Mouse (Mus musculus): ENCODE measurements around the gene Nr0b2. TPM values are rescaled to one million over a fixed set of nuclear protein-coding genes. Genes with fewer than 3 reads are reported as not detected.
A peak's percentile ranks its signal among the peaks of the same experiment; 100 is the strongest.

Gene Nr0b2
- polyA plus RNA-seq, 1 experiment from 2014 or later: not detected

DNA sequence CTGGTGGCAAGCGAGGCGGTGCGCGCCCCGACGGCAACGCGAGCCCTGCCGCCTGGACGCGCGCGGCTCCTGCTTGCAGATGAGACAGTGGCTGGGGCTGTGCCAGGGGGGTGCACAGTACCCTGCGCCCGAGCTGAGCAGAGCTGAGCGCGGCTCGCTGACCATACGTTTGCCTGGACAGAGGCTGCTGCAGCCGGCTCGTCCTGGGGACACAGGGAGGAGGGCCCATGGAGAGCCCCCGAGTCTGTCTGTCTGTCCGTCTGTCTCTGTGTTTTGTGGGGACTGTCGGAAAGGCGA lies 33.9 kb upstream of the Nr0b2 start:
- Histone ChIP-seq H3K4me2 (ENCODE audit: low read depth, low read length) (peak overlapping the region; percentile 26; the same call in 1 of the 2 replicates), H3K27me3 (ENCODE audit: control insufficient read depth, insufficient read depth, low read length) (peaks cover 36% of the 10 kb centered on the region), H3K36me3 (ENCODE audit: control insufficient read depth, insufficient read depth, low read length) (no peaks in the 10 kb centered on the region), H3K9me3 (ENCODE audit: control insufficient read depth, low read length) (no peaks in the 10 kb centered on the region), H3K9ac (replicated peaks; ENCODE audit: low read depth, low read length) (no peak overlapping the region), H3K4me3 (ENCODE audit: low read depth, low read length) (peak overlapping the region; percentile 21; the same call in 1 of the 2 replicates), H3K27ac (ENCODE audit: low read depth, low read length) (no peak overlapping the region), H3K4me1 (ENCODE audit: control insufficient read depth, insufficient read depth, low read length) (no peaks in the 10 kb centered on the region)
- WGBS: 5% methylated on average over 25 of the region's 25 CpGs
- no peak for ATAC-seq (ENCODE audit: low read depth)

DNA sequence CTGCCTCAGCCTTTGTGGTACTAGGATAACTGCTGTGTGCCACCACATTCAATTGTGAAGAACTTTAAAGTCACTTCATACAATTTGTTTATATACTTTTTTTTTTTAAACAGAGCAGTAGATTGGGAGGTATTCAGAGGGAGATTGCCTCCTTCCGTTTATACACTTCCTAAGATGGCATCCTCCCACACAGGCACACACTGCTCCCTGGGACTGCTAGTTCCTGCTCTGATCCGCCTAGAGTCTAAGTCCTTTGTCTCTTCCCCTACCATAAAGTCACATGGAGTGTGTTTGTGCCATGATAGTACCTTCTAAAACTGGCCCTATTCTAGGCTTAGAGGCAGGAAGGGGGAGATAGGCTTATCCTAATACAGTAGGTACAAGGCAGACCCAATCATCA lies 31.7 kb upstream of the Nr0b2 start:
- Histone ChIP-seq H3K9me3 (ENCODE audit: control insufficient read depth, low read length) (no peaks in the 10 kb centered on the region), H3K27ac (ENCODE audit: low read depth, low read length) (no peak overlapping the region), H3K4me3 (ENCODE audit: low read depth, low read length) (no peak overlapping the region), H3K9ac (replicated peaks; ENCODE audit: low read depth, low read length) (no peak overlapping the region), H3K27me3 (ENCODE audit: control insufficient read depth, insufficient read depth, low read length) (peaks cover 36% of the 10 kb centered on the region), H3K4me1 (ENCODE audit: control insufficient read depth, insufficient read depth, low read length) (no peaks in the 10 kb centered on the region), H3K4me2 (ENCODE audit: low read depth, low read length) (no peak overlapping the region), H3K36me3 (ENCODE audit: control insufficient read depth, insufficient read depth, low read length) (no peaks in the 10 kb centered on the region)
- no peak for ATAC-seq (ENCODE audit: low read depth)
- WGBS: 68% methylated on average over 2 of the region's 2 CpGs

DNA sequence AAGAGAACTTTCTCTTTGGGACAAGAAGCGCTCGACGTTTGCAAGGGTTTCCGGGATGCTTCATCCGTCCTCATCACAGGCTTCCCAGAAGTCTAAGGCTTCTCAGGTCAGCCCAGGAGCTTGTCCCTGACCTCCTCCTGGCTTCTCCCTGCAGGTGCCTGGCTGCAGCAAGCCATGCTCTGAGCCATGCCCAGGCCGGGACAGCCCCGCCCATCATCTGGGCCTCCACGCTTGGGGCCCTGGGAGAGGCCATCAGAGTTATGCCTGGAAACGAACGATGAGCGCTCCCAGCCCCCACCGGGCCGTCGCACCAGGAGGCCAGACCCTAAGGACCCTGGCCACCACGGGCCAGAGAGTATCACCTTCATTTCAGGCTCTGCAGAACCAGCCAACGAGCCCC lies 25.4 kb upstream of the Nr0b2 start:
- Histone ChIP-seq H3K4me1 (ENCODE audit: control insufficient read depth, insufficient read depth, low read length) (no peaks in the 10 kb centered on the region), H3K27ac (ENCODE audit: low read depth, low read length) (no peak overlapping the region), H3K27me3 (ENCODE audit: control insufficient read depth, insufficient read depth, low read length) (no peaks in the 10 kb centered on the region), H3K4me3 (ENCODE audit: low read depth, low read length) (no peak overlapping the region), H3K9me3 (ENCODE audit: control insufficient read depth, low read length) (no peaks in the 10 kb centered on the region), H3K9ac (replicated peaks; ENCODE audit: low read depth, low read length) (no peak overlapping the region), H3K4me2 (ENCODE audit: low read depth, low read length) (no peak overlapping the region), H3K36me3 (ENCODE audit: control insufficient read depth, insufficient read depth, low read length) (peaks cover 19% of the 10 kb centered on the region)
- ATAC-seq (ENCODE audit: low read depth): no peak
- 75% methylated on average over 16 of the region's 16 CpGs for WGBS

DNA sequence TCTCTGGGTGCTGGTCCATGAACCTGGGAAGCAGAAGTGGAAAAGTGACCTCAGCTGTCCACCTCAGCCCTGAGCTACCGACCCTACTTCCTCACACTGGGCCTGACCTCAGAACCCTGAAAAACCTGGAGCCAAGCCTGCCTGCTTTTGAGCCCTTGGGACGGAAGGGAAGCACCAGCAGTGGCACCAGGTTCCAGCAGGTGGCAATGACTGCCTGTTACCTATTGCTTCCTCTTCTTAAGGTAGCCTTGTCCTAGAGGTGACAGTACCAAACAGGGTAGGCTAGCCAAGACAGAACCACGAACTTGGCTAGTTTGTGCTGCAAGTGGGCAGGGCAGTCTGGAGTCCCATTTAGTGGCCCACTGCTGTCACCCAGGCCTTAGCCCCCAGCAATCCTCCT lies 20.4 kb upstream of the Nr0b2 start:
- Histone ChIP-seq H3K27ac (ENCODE audit: low read depth, low read length) (no peak overlapping the region), H3K36me3 (ENCODE audit: control insufficient read depth, insufficient read depth, low read length) (peaks cover 46% of the 10 kb centered on the region), H3K4me1 (ENCODE audit: control insufficient read depth, insufficient read depth, low read length) (no peaks in the 10 kb centered on the region), H3K4me2 (ENCODE audit: low read depth, low read length) (no peak overlapping the region), H3K9ac (replicated peaks; ENCODE audit: low read depth, low read length) (no peak overlapping the region), H3K4me3 (ENCODE audit: low read depth, low read length) (no peak overlapping the region), H3K27me3 (ENCODE audit: control insufficient read depth, insufficient read depth, low read length) (no peaks in the 10 kb centered on the region), H3K9me3 (ENCODE audit: control insufficient read depth, low read length) (no peaks in the 10 kb centered on the region)
- WGBS: 96% methylated on average over 3 of the region's 3 CpGs
- no peak for ATAC-seq (ENCODE audit: low read depth)

- Histone ChIP-seq H3K27me3 (ENCODE audit: control insufficient read depth, insufficient read depth, low read length) (no peaks in the 10 kb centered on the region), H3K4me3 (ENCODE audit: low read depth, low read length) (no peak overlapping the region), H3K36me3 (ENCODE audit: control insufficient read depth, insufficient read depth, low read length) (peaks cover 59% of the 10 kb centered on the region), H3K4me1 (ENCODE audit: control insufficient read depth, insufficient read depth, low read length) (no peaks in the 10 kb centered on the region), H3K4me2 (ENCODE audit: low read depth, low read length) (no peak overlapping the region), H3K27ac (ENCODE audit: low read depth, low read length) (no peak overlapping the region), H3K9ac (replicated peaks; ENCODE audit: low read depth, low read length) (no peak overlapping the region), H3K9me3 (ENCODE audit: control insufficient read depth, low read length) (no peaks in the 10 kb centered on the region)
- ATAC-seq (ENCODE audit: low read depth): no peak
- WGBS: 85% methylated on average over 3 of the region's 3 CpGs
Observed at GRCm38 (mm10) chr4:133536081-133536480, 17.1 kb upstream of the Nr0b2 start.

DNA sequence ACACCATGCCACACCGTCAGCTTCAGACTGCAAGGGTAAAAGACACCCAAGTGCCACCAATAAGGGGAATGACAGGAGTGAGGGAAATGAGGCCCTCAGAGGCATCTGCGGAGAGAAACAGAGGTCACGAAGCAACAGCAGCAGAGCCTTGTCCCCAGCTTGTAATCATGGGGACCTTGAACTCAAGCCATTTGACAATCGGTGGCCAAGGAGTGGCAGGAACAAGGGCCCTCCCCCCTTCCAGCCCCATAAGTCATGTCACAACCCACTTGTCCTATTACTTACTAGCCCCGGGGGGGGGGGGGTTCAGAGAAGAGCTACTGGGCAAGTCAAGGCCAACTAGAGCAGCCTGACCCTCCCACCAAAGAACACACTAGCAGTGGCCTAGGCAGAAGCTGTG lies 16.5 kb upstream of the Nr0b2 start:
- Histone ChIP-seq H3K9ac (replicated peaks; ENCODE audit: low read depth, low read length) (no peak overlapping the region), H3K4me2 (ENCODE audit: low read depth, low read length) (no peak overlapping the region), H3K4me3 (ENCODE audit: low read depth, low read length) (no peak overlapping the region), H3K27ac (ENCODE audit: low read depth, low read length) (no peak overlapping the region), H3K36me3 (ENCODE audit: control insufficient read depth, insufficient read depth, low read length) (peaks cover 57% of the 10 kb centered on the region), H3K9me3 (ENCODE audit: control insufficient read depth, low read length) (no peaks in the 10 kb centered on the region), H3K27me3 (ENCODE audit: control insufficient read depth, insufficient read depth, low read length) (no peaks in the 10 kb centered on the region), H3K4me1 (ENCODE audit: control insufficient read depth, insufficient read depth, low read length) (no peaks in the 10 kb centered on the region)
- ATAC-seq (ENCODE audit: low read depth): no peak
- 93% methylated on average over 5 of the region's 5 CpGs for WGBS

DNA sequence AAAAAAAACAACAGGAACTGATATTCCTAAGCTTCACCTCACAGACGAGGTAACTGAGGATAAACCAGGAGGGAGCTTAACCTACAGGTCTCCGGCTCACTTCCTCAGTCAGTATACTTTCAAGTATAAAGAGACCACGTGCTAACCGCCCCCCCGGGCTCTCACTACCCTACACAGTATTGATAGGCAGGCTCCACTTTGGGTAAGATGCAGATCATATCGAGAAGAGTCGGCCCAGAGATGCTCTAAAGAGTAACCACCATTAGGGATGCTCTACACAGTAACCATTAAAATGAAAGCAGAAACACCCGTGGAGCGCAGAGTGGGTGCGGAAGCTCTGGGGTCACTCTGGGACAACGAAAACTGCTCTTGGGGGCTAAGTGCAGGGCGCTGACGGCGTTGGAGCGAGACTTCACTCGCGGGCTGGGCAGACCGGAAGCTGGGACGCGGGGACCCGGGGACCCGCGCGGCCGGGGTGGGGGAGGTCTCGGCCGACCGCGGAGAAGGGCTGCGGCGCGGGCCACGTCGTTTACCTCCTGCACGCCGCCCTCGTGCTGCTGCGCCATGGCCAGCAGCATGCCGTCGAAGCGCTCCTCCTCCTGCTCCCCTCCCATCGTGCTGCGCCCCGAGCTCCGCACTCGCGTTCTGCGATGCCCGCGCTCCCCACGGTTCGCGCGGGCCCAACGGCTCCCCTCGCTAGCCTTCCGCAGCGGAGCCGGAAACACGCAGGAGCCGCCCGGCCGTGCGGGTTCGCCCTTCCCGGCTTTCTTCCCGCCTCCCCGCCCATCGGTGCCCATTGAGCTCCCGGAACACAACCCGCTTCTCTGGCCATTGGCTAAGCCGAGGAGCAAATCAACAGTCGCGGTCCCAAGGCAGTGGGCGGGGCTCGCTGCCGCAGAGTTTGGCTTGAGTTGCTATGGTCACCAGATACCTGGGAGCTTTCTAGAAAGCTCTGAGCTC lies 7.6 kb upstream of the Nr0b2 start, which contains the start of gene Nudc:
Gene Nudc (minus strand): TSS at position 725 of the 960 bp plus-strand sequence.
- Histone ChIP-seq H3K36me3 (ENCODE audit: control insufficient read depth, insufficient read depth, low read length) (peaks cover 6% of the 10 kb centered on the region; the same call in 1 of the 2 replicates), H3K27me3 (ENCODE audit: control insufficient read depth, insufficient read depth, low read length) (no peaks in the 10 kb centered on the region), H3K4me2 (ENCODE audit: low read depth, low read length) (peak within 1 kb of the TSS; percentile 78), H3K9ac (replicated peaks; ENCODE audit: low read depth, low read length) (peak within 1 kb of the TSS; percentile 77), H3K4me3 (ENCODE audit: low read depth, low read length) (peak within 1 kb of the TSS; percentile 94), H3K4me1 (ENCODE audit: control insufficient read depth, insufficient read depth, low read length) (peaks cover 12% of the 10 kb centered on the region), H3K27ac (ENCODE audit: low read depth, low read length) (peak within 1 kb of the TSS; percentile 76), H3K9me3 (ENCODE audit: control insufficient read depth, low read length) (no peaks in the 10 kb centered on the region)
- WGBS: under 1% methylated on average over 75 of the region's 77 CpGs
- peak; percentile 99 for ATAC-seq (ENCODE audit: low read depth)

GRCm38 (mm10) chr4:133552029-133552428 lies 1.1 kb upstream of the Nr0b2 start:
- WGBS: 94% methylated on average over 1 of the region's 1 CpGs
- Histone ChIP-seq H3K4me3 (ENCODE audit: low read depth, low read length) (no peak overlapping the region), H3K4me1 (ENCODE audit: control insufficient read depth, insufficient read depth, low read length) (no peaks in the 10 kb centered on the region), H3K27ac (ENCODE audit: low read depth, low read length) (no peak overlapping the region), H3K9me3 (ENCODE audit: control insufficient read depth, low read length) (no peaks in the 10 kb centered on the region), H3K27me3 (ENCODE audit: control insufficient read depth, insufficient read depth, low read length) (no peaks in the 10 kb centered on the region), H3K4me2 (ENCODE audit: low read depth, low read length) (no peak overlapping the region), H3K36me3 (ENCODE audit: control insufficient read depth, insufficient read depth, low read length) (no peaks in the 10 kb centered on the region), H3K9ac (replicated peaks; ENCODE audit: low read depth, low read length) (no peak overlapping the region)
- ATAC-seq (ENCODE audit: low read depth): no peak

DNA sequence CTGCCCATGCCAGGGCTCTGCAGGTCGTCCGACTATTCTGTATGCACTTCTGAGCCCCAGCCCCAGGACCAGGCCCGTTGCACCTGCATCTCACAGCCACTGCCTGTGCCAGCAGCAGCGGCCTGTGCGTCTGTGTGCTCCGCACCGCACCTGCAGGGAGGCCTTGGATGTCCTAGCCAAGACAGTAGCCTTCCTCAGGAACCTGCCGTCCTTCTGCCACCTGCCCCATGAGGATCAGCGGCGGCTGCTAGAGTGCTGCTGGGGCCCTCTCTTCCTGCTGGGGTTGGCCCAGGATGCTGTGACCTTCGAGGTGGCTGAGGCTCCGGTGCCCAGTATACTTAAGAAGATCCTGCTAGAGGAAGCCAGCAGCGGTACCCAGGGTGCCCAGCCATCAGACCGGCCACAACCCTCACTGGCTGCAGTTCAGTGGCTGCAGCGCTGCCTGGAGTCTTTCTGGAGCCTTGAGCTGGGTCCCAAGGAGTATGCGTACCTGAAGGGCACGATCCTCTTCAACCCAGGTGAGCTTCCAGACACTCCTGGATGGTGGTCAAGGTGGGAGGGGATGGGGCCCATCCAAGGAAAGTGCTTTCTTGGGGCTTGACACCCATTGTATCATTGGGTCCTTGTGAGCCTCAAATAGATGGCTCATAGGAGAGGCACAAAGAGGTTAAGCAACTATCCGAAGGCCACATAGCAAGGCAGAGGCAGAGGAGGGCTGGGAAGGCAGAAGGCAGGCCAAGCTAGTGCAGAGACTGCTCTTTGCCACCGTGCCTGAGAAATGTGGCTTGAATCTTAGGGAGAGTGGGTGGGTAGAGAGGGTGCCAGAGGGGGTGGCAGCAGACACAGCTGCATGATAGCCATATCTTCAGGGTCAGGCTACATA lies 513 bp downstream of the Nr0b2 start:
- Histone ChIP-seq H3K4me3 (ENCODE audit: low read depth, low read length) (no peak overlapping the region), H3K4me1 (ENCODE audit: control insufficient read depth, insufficient read depth, low read length) (no peaks in the 10 kb centered on the region), H3K9me3 (ENCODE audit: control insufficient read depth, low read length) (no peaks in the 10 kb centered on the region), H3K36me3 (ENCODE audit: control insufficient read depth, insufficient read depth, low read length) (no peaks in the 10 kb centered on the region), H3K27ac (ENCODE audit: low read depth, low read length) (no peak overlapping the region), H3K27me3 (ENCODE audit: control insufficient read depth, insufficient read depth, low read length) (no peaks in the 10 kb centered on the region), H3K9ac (replicated peaks; ENCODE audit: low read depth, low read length) (no peak overlapping the region), H3K4me2 (ENCODE audit: low read depth, low read length) (no peak overlapping the region)
- ATAC-seq (ENCODE audit: low read depth): no peak
- WGBS: 81% methylated on average over 19 of the region's 19 CpGs

Data from neural tube, embryonic 14.5 days (tissue).